Mouse (Mus musculus) Patski (cell line): ENCODE measurements around the gene Cyp17a1. TPM values are rescaled to one million over a fixed set of nuclear protein-coding genes. Genes with fewer than 3 reads are reported as not detected.
A peak's percentile ranks its signal among the peaks of the same experiment; 100 is the strongest.

Experiments
- ATAC-seq: fragments of 100-300 bp; one replicate; pipeline ENCODE4 v1.8.0; 2021
- CTCF ChIA-PET: fragments of 350-600 bp; sonication (Branson Sonifier 250); formaldehyde crosslinking; loops from one replicate; lab custom pipeline; 2022; ENCODE audit warnings: inconsistent platforms; lab: Charles Lee
- POLR2A ChIA-PET: fragments of 350-600 bp; sonication (Branson Sonifier 250); formaldehyde crosslinking; loops from one replicate; lab custom pipeline; 2022; ENCODE audit warnings: antibody characterized with exemption, inconsistent platforms; lab: Charles Lee
- DNase-seq: peaks from one replicate; pipeline ENCODE4 v3.0.0-alpha.2; 2011; ENCODE audit warnings: low read depth, low spot score
- H3K27me3 ChIP-seq: fragments of 371-371 bp; one replicate; pipeline ENCODE4 v1.5.1; 2021
- CTCF ChIP-seq: fragments of 100-300 bp; IDR thresholded peaks from one replicate; pipeline ENCODE4 v1.5.1; 2021
- in situ Hi-C: fragments of 300-500 bp; cut with MboI; formaldehyde crosslinking; loops from 3 replicates; pipeline ENCODE4 v1.11.1; 2018; ENCODE audit warnings: low pct_unique_long_range_greater_than_20kb, mixed read lengths
- polyA plus RNA-seq: library from polyadenylated mRNA; unstranded; gene quantifications from one replicate; pipeline ENCODE4 v1.2.3, GENCODE M21; 2021

The Cyp17a1 gene
- polyA plus RNA-seq, 1 experiment from 2014 or later, result not detected

GRCm38 (mm10) chr19:46628403-46628802, 44.6 kb downstream of the Cyp17a1 start:
- ATAC-seq, result peak; percentile 57
- in situ Hi-C loops, result no loop called here

DNA sequence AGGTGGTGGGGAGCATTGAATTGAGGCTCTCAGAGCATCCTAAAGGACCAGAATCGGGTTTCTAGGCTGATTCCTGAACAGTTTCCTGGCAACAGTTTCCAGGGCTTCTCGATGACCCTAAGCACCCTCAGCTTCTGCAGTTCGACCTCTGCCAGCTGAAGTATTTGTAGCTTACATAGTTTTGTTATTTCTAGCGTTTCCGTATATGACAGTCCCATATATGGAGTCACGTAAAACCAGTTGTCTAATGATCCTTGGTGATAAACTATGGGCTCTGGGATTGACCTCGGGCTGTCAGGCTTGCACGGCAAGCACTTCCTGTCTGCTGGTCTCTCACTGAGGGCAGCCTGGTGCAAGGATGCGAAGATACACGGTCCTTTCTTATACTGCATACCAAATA, 47.5 kb downstream of the Cyp17a1 start:
- ChIA-PET POLR2A (no interaction called here), CTCF (interaction anchor here (1.2 kb wide), 2 partner anchors 10 to 18 kb away, joined by 3 to 4 read pairs; no protein-coding TSS in a partner anchor)
- ATAC-seq, result no peak
- no peak for DNase-seq
- TF ChIP-seq CTCF, result no peak
- no peaks in the 10 kb centered on the region for H3K27me3 ChIP-seq
- in situ Hi-C loops, result no loop called here

More at GRCm38 (mm10) chr19:46628403-46628802, 44.6 kb downstream of the Cyp17a1 start:
- POLR2A ChIA-PET, result no interaction called here
- TF ChIP-seq CTCF, result no peak
- CTCF ChIA-PET, result no interaction called here
- no peaks in the 10 kb centered on the region for H3K27me3 ChIP-seq
- no peak for DNase-seq

GRCm38 (mm10) chr19:46625015-46625414, 48.0 kb downstream of the Cyp17a1 start:
- ATAC-seq (no peak), DNase-seq (no peak)
- ChIA-PET POLR2A (no interaction called here), CTCF (interaction anchor here (1.2 kb wide), 1 partner anchor 9 kb away, joined by 3 read pairs; no protein-coding TSS in a partner anchor)
- TF ChIP-seq CTCF, result no peak
- in situ Hi-C loops, result no loop called here
- H3K27me3 ChIP-seq, result no peaks in the 10 kb centered on the region

DNA sequence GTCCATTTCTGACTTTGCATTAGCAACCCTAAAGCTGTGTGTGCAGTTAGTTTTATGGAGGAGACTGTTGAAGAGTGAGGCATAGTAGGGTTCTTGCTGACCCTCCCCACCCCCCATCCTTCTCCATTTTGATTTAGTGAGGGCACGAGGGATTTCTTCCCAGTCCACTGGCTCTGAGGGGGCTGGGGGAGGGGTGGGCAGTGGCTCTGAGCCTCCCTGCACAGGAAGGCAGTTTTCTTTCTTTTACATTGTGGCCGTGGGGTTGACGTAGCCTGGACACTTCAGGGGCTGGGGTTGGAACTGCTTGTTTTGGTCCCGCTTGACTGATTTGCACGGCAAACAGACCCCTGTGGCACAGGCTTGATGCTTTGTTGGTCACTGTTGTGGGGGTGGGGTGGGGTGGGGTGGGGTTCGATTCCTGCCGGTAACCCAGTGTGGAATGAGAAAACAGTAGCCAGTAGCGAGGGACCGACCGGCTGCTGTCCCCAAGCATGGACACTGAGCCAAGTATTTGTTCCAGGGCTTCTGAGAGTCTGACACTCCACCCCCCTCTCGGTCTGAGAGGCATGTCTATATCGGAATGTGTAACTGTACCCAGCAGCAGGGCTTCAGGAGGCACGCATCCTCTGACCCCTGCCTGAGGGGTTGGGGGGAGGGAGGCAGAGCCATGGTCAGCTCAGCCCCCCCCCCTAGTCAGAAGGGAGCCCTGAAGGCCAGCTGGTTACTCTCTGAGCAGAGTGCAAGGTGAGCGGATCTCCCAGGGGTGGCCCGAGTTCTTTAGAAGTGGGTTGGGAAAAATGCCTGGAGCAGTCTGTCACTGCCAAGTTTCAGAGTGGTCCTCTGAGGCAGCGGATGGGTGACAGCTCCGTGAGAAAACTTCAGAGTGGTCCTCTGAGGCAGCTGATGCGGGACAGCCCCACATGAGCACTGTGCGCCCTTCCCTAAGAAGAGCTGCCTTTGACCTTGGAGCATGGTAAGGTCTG, 48.9 kb downstream of the Cyp17a1 start:
- CTCF ChIA-PET, result interaction anchor here (1.2 kb wide), 1 partner anchor 8 kb away, joined by 3 read pairs; no protein-coding TSS in a partner anchor
- ATAC-seq (peak; percentile 10), DNase-seq (no peak)
- POLR2A ChIA-PET, result interaction anchor here (0.6 kb wide), 1 partner anchor 124 kb away, joined by 3 read pairs; no protein-coding TSS in a partner anchor
- H3K27me3 ChIP-seq, result no peaks in the 10 kb centered on the region
- TF ChIP-seq CTCF, result no peak
- in situ Hi-C loops, result no loop called here

- no peak for DNase-seq
- peak; percentile 14 for ATAC-seq
- POLR2A ChIA-PET, result interaction anchor here (0.6 kb wide), 2 partner anchors 22 to 123 kb away, joined by 3 read pairs; no protein-coding TSS in a partner anchor
- no peaks in the 10 kb centered on the region for H3K27me3 ChIP-seq
- in situ Hi-C loops, result no loop called here
- CTCF ChIA-PET, result no interaction called here
- no peak for TF ChIP-seq CTCF
These were observed 49.7 kb downstream of the Cyp17a1 start for GRCm38 (mm10) chr19:46623194-46623667.

DNA sequence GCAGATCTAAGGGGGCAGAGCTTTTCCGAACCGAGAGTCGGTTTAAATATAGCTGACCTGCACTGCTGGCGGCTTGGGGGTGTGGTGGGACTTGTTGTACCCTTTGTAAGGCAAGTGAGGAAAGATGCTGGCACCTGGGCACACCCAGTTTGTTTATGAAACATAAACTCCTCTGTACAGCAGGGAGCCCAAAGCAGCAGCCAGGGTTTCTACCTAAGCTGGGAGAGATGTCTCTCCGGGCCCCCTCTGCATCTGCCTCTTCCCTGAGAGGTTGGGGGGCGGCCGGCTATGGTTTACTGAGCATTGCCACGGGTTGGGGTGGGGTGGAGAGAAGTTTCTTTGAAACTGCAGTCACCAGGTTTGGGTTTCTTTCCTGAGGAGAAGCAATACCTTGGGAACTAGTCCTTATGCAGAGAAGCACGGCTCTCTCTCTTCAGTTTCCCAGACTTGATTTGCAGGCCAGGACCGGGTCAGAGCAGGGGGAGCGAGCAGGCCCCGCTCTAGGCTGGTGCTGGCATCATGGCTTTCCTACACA, 50.2 kb downstream of the Cyp17a1 start:
- POLR2A ChIA-PET, result interaction anchor here (0.6 kb wide), 1 partner anchor 21 kb away, joined by 3 read pairs; no protein-coding TSS in a partner anchor
- ATAC-seq, result peak; percentile 23
- no peaks in the 10 kb centered on the region for H3K27me3 ChIP-seq

GRCm38 (mm10) chr19:46621236-46622183, 51.5 kb downstream of the Cyp17a1 start:
- ChIA-PET CTCF (no interaction called here), POLR2A (interaction anchor here (0.6 kb wide), 2 partner anchors 20 to 144 kb away, joined by 3 to 4 read pairs; no protein-coding TSS in a partner anchor)
- no peak for TF ChIP-seq CTCF
- ATAC-seq (no peak), DNase-seq (no peak)
- no peaks in the 10 kb centered on the region for H3K27me3 ChIP-seq
- in situ Hi-C loops, result no loop called here

More for the DNA sequence above, 50.2 kb downstream of the Cyp17a1 start:
- DNase-seq, result no peak
- in situ Hi-C loops, result no loop called here
- CTCF ChIA-PET, result no interaction called here
- TF ChIP-seq CTCF, result no peak

GRCm38 (mm10) chr19:46620016-46620808, 52.8 kb downstream of the Cyp17a1 start:
- CTCF ChIA-PET, result interaction anchor here (0.9 to 1.7 kb wide), 3 partner anchors 17 to 33 kb away, joined by 3 to 4 read pairs (median 3); no protein-coding TSS in a partner anchor
- in situ Hi-C loops, result no loop called here
- no peak for DNase-seq

GRCm38 (mm10) chr19:46619518-46619917, 53.5 kb downstream of the Cyp17a1 start:
- in situ Hi-C loops, result no loop called here
- ChIA-PET POLR2A (no interaction called here), CTCF (interaction anchor here (1.7 kb wide), 1 partner anchor 31 kb away, joined by 4 read pairs; no protein-coding TSS in a partner anchor)
- DNase-seq (no peak), ATAC-seq (no peak)
- no peak for TF ChIP-seq CTCF
- no peaks in the 10 kb centered on the region for H3K27me3 ChIP-seq

More at GRCm38 (mm10) chr19:46620016-46620808, 52.8 kb downstream of the Cyp17a1 start:
- ATAC-seq, result no peak
- no peaks in the 10 kb centered on the region for H3K27me3 ChIP-seq
- no peak for TF ChIP-seq CTCF
- POLR2A ChIA-PET, result no interaction called here
